Mouse (Mus musculus) cerebellum, adult 9-11 months (tissue): ENCODE measurements around the gene Serpinb9c.
"Not testable (repeated sequence)": the region's sequence is repeated elsewhere in the genome, so short reads cannot be mapped to it uniquely, and the experiment has no call there.

Experiments
- DNase-seq: peaks from one replicate; pipeline ENCODE4 v3.0.0; 2022

Gene Serpinb9c

GRCm38 (mm10) chr13:33159642-33160041 lies at the start of gene Serpinb9c:
Gene Serpinb9c (minus strand): TSS chr13:33159742.
- DNase-seq, result no peak

DNA sequence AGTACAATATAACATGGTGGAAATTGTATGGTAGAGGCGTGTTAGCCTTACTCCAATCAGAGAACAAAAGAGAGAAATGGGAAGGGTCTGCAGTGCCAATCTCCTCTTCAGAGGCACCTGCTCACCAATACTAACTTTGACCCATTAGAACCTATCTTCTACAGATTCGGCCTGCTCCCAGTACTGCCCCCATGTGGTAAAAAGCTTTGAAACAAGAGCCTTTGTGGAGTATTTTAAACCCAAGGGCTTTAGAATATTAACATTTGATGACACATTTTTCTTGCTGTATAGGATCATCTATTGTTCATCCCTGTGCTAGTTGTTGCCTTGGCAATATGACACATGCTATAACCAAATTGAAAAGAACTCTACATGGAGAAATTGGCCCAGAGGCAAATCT lies 40.2 kb upstream of the Serpinb9c start:
- DNase-seq, result no peak

GRCm38 (mm10) chr13:33192659-33193058 lies 33.1 kb upstream of the Serpinb9c start, which contains the start of gene Serpinb9d:
Gene Serpinb9d (plus strand): TSS chr13:33192959.
- DNase-seq, result no peak

DNA sequence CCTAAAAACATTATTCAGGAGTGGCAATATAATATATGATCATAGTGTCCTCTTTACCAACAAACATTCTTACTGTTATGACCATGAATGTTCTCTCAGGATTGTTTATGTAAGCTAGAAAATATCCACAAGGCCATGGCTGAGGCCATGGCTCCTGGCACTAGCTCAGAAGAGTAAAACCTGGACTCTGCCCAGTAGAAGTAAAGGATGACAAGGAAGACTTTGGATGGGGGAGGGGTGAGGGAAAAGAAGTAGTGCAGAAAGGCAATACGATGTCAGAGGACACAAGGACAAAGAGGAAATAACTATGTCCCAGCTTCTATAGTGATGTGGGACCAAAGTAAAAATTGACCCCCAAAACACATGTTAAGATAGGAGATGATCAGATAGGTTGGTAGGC lies 30.9 kb upstream of the Serpinb9c start:
- DNase-seq, result not testable (repeated sequence)

- no peak for DNase-seq
Observed at GRCm38 (mm10) chr13:33141435-33141834, 18.1 kb downstream of the Serpinb9c start.

- peak; percentile 17 for DNase-seq
Observed at GRCm38 (mm10) chr13:33137717-33138116, 21.8 kb downstream of the Serpinb9c start.

DNA sequence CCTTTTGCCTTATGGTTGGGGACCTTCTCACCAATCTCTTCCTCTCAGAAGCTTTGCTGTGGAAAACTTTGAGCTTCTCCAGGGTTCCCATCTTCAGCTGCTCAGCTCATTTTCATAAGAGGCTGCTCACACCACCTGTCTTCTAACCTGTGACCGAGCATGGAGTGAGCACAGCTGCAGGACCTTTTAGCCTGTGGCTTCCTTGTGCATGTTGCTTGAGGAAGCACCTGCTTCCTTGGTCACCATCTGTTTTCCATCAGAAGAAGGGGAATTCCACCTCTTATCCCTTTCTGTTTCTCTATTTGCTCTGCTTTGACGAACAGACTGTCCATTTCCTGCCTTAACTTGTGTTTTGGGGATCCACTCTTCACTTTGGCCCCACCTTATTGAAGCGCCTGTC lies 46.5 kb downstream of the Serpinb9c start:
- DNase-seq, result no peak

- DNase-seq, result no peak
Observed at GRCm38 (mm10) chr13:33105626-33106025, 53.9 kb downstream of the Serpinb9c start.
